Mouse (Mus musculus) midbrain, embryonic 16.5 days (tissue): ENCODE data around the gene Col6a6. TPM values are rescaled to one million over a fixed set of nuclear protein-coding genes. Genes with fewer than 3 reads are reported as not detected.

ENCODE experiments used
- ATAC-seq: fragments of 200-750 bp; cut with Nextera tagmentation; 2 replicates; pipeline ENCODE4 v1.8.0; 2017; ENCODE audit warnings: moderate TSS enrichment
- H3K27ac ChIP-seq: fragments of 300-500 bp; sonication (generic); 2 replicates; pipeline ENCODE4 v1.5.1; 2014; ENCODE audit warnings: mild to moderate bottlenecking, low read length, mixed read lengths
- H3K27me3 ChIP-seq: fragments of 300-500 bp; sonication (generic); 2 replicates; pipeline ENCODE4 v1.6.1; 2014; ENCODE audit warnings: low read depth, low read length, mixed read lengths; ENCODE audit not compliant: control insufficient read depth, insufficient read depth
- H3K36me3 ChIP-seq: fragments of 300-500 bp; sonication (generic); 2 replicates; pipeline ENCODE4 v1.6.1; 2014; ENCODE audit warnings: mild to moderate bottlenecking, low read length, moderate library complexity, mixed read lengths; ENCODE audit not compliant: control insufficient read depth, insufficient read depth
- H3K4me1 ChIP-seq: fragments of 300-500 bp; sonication (generic); 2 replicates; pipeline ENCODE4 v1.6.1; 2014; ENCODE audit warnings: mild to moderate bottlenecking, low read length, mixed read lengths; ENCODE audit not compliant: control insufficient read depth, insufficient read depth
- H3K4me2 ChIP-seq: fragments of 300-500 bp; sonication (generic); 2 replicates; pipeline ENCODE4 v1.6.1; 2014; ENCODE audit warnings: mild to moderate bottlenecking, low read length, mixed read lengths
- H3K4me3 ChIP-seq: fragments of 300-500 bp; sonication (generic); 2 replicates; pipeline ENCODE4 v1.5.1; 2014; ENCODE audit warnings: low read depth, mild to moderate bottlenecking, low read length, moderate library complexity, mixed read lengths
- H3K9ac ChIP-seq: fragments of 300-500 bp; sonication (generic); 2 replicates; pipeline ENCODE4 v1.6.1; 2014; ENCODE audit warnings: low read depth, low read length, mixed read lengths
- H3K9me3 ChIP-seq: fragments of 300-500 bp; sonication (generic); replicated peaks from 2 replicates; pipeline ENCODE4 v1.6.1; 2014; ENCODE audit warnings: mild to moderate bottlenecking, low read length, mixed read lengths; ENCODE audit not compliant: control insufficient read depth, poor library complexity, severe bottlenecking
- WGBS: fragments of 180-500 bp; shearing (Covaris S2); extraction: QIAGEN DNeasy Blood & Tissue Kit; methylation state at CpG from one replicate; pipeline ENCODE4 v1.1.7; 2014; 5-methylcytosine and 5-hydroxymethylcytosine counted together
- polyA plus RNA-seq: library from polyadenylated mRNA; unstranded; fragments of >200 nt; fragmentation: Nextera tagmentation; extraction: Ambion mirVana; gene quantifications from 2 replicates; pipeline ENCODE4 v1.2.1, GENCODE M21; 2015

Col6a6 gene
- polyA plus RNA-seq, 1 experiment from 2014 or later = 0.16 TPM

GRCm38 (mm10) chr9:105788203-105788602 lies 39.8 kb downstream of the Col6a6 start:
- Histone ChIP-seq H3K4me1 (no peaks in the 10 kb centered on the region), H3K4me3 (no peak overlapping the region), H3K9me3 (no peaks in the 10 kb centered on the region), H3K9ac (no peak overlapping the region), H3K27ac (no peak overlapping the region), H3K36me3 (no peaks in the 10 kb centered on the region), H3K27me3 (no peaks in the 10 kb centered on the region), H3K4me2 (no peak overlapping the region)
- no peak for ATAC-seq
- WGBS = 73% methylated on average over 3 of the region's 3 CpGs

DNA sequence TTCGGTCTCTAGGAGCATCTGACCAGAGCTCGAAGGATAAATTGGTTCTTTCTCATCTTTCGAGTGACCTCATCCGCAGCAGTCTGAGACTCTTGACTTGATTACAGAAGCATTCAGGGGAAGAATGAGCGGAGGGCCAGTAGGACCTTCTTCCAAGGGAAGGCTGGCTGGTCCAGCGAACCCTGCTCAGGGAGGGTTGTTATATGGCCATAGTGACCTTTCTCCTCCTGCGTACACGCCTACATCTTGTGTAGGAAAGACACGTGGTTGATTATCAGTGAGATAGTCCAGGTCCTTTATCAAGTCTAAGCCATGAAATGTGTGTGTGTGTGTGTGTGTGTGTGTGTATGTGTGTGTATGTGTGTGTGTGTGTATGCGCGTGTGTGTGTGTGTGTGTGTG lies 40.2 kb downstream of the Col6a6 start:
- no peaks in the 10 kb centered on the region for H3K9me3 ChIP-seq
- ATAC-seq = no peak
- no peak overlapping the region for H3K27ac ChIP-seq
- no peaks in the 10 kb centered on the region for H3K36me3 ChIP-seq
- no peak overlapping the region for H3K4me2 ChIP-seq
- H3K27me3 ChIP-seq = no peaks in the 10 kb centered on the region
- H3K4me1 ChIP-seq = no peaks in the 10 kb centered on the region
- H3K9ac ChIP-seq = no peak overlapping the region
- no peak overlapping the region for H3K4me3 ChIP-seq
- 78% methylated on average over 11 of the region's 11 CpGs for WGBS

- WGBS = 94% methylated on average over 4 of the region's 4 CpGs
- no peaks in the 10 kb centered on the region for H3K9me3 ChIP-seq
- no peaks in the 10 kb centered on the region for H3K27me3 ChIP-seq
- no peak overlapping the region for H3K27ac ChIP-seq
- no peaks in the 10 kb centered on the region for H3K4me1 ChIP-seq
- H3K4me2 ChIP-seq = no peak overlapping the region
- ATAC-seq = no peak
- H3K36me3 ChIP-seq = no peaks in the 10 kb centered on the region
- no peak overlapping the region for H3K9ac ChIP-seq
- H3K4me3 ChIP-seq = no peak overlapping the region
Measured at GRCm38 (mm10) chr9:105784026-105784425, 43.9 kb downstream of the Col6a6 start.

- Histone ChIP-seq H3K27me3 (no peaks in the 10 kb centered on the region), H3K9me3 (no peaks in the 10 kb centered on the region), H3K9ac (no peak overlapping the region), H3K4me3 (no peak overlapping the region), H3K27ac (no peak overlapping the region), H3K36me3 (no peaks in the 10 kb centered on the region), H3K4me2 (no peak overlapping the region), H3K4me1 (no peaks in the 10 kb centered on the region)
- ATAC-seq = no peak
- WGBS = 96% methylated on average over 15 of the region's 15 CpGs
Measured at GRCm38 (mm10) chr9:105780696-105781095, 47.3 kb downstream of the Col6a6 start.

DNA sequence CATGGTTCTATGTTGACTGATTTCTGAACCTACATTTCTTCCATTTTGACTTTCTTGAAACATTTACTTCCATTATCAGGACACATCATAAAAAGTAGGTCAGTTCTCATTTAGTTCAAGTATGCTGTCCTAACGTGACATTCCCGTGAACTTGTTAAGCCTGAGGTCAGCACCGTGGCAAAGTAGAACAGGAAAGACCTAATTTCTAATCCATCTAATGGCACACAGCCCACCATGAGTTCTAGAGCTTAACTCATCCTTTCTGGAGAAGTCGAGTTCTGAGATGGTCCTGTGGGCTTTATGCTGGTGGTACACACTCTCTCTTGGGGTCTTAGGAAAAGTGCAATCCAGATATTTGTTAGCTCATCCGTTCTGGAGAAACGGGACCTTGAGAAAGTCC lies 49.2 kb downstream of the Col6a6 start:
- WGBS = 92% methylated on average over 6 of the region's 6 CpGs
- Histone ChIP-seq H3K27me3 (no peaks in the 10 kb centered on the region), H3K27ac (no peak overlapping the region), H3K9ac (no peak overlapping the region), H3K4me2 (no peak overlapping the region), H3K9me3 (no peaks in the 10 kb centered on the region), H3K4me1 (0 out of 2 replicates have a peak, but pooled peaks cover 3% of the 10 kb centered on the region), H3K4me3 (no peak overlapping the region), H3K36me3 (no peaks in the 10 kb centered on the region)
- no peak for ATAC-seq

- Histone ChIP-seq H3K9ac (no peak overlapping the region), H3K4me3 (no peak overlapping the region), H3K4me2 (no peak overlapping the region), H3K27ac (no peak overlapping the region), H3K27me3 (no peaks in the 10 kb centered on the region), H3K36me3 (no peaks in the 10 kb centered on the region), H3K9me3 (no peaks in the 10 kb centered on the region), H3K4me1 (0 out of 2 replicates have a peak, but pooled peaks cover 4% of the 10 kb centered on the region)
- WGBS = 75% methylated on average over 7 of the region's 7 CpGs
- ATAC-seq = no peak
Measured at GRCm38 (mm10) chr9:105774878-105775277, 53.1 kb downstream of the Col6a6 start.

GRCm38 (mm10) chr9:105774321-105774720 lies 53.6 kb downstream of the Col6a6 start:
- H3K27ac ChIP-seq = no peak overlapping the region
- 91% methylated on average over 19 of the region's 19 CpGs for WGBS
- H3K27me3 ChIP-seq = no peaks in the 10 kb centered on the region
- 0 out of 2 replicates have a peak, but pooled peaks cover 4% of the 10 kb centered on the region for H3K4me1 ChIP-seq
- no peak for ATAC-seq
- H3K4me3 ChIP-seq = no peak overlapping the region
- no peaks in the 10 kb centered on the region for H3K9me3 ChIP-seq
- no peaks in the 10 kb centered on the region for H3K36me3 ChIP-seq
- H3K4me2 ChIP-seq = no peak overlapping the region
- no peak overlapping the region for H3K9ac ChIP-seq

- no peak overlapping the region for H3K27ac ChIP-seq
- WGBS = 85% methylated on average over 3 of the region's 3 CpGs
Measured at GRCm38 (mm10) chr9:105771380-105771779, 56.6 kb downstream of the Col6a6 start.

GRCm38 (mm10) chr9:105770690-105771089 lies 57.3 kb downstream of the Col6a6 start:
- H3K27me3 ChIP-seq = no peaks in the 10 kb centered on the region
- 0 out of 2 replicates have a peak, but pooled peaks cover 4% of the 10 kb centered on the region for H3K4me1 ChIP-seq
- WGBS = 42% methylated on average over 7 of the region's 7 CpGs
- no peak overlapping the region for H3K9ac ChIP-seq
- H3K4me2 ChIP-seq = no peak overlapping the region
- H3K9me3 ChIP-seq = no peaks in the 10 kb centered on the region
- H3K27ac ChIP-seq = no peak overlapping the region
- no peaks in the 10 kb centered on the region for H3K36me3 ChIP-seq
- H3K4me3 ChIP-seq = no peak overlapping the region
- no peak for ATAC-seq

More at GRCm38 (mm10) chr9:105771380-105771779, 56.6 kb downstream of the Col6a6 start:
- Histone ChIP-seq H3K36me3 (no peaks in the 10 kb centered on the region), H3K9ac (no peak overlapping the region), H3K4me1 (0 out of 2 replicates have a peak, but pooled peaks cover 4% of the 10 kb centered on the region), H3K9me3 (no peaks in the 10 kb centered on the region), H3K27me3 (no peaks in the 10 kb centered on the region), H3K4me3 (no peak overlapping the region), H3K4me2 (no peak overlapping the region)
- no peak for ATAC-seq
